Mouse (Mus musculus) testis, adult 2 months (tissue): ENCODE results near the gene Taar7b.

Experiments used
- CTCF ChIP-seq: fragments of 200-500 bp; IDR thresholded peaks from 2 replicates; pipeline ENCODE4 v1.5.1; 2012; ENCODE audit warnings: low read depth, mild to moderate bottlenecking, inconsistent platforms, low read length, moderate library complexity; ENCODE audit not compliant: control insufficient read depth, insufficient read depth, insufficient replicate concordance
- POLR2A ChIP-seq: fragments of 200-500 bp; IDR thresholded peaks from 2 replicates; pipeline ENCODE4 v1.6.1; 2012; ENCODE audit warnings: low read depth, mild to moderate bottlenecking, inconsistent platforms, low read length, moderate library complexity; ENCODE audit not compliant: control insufficient read depth

DNA sequence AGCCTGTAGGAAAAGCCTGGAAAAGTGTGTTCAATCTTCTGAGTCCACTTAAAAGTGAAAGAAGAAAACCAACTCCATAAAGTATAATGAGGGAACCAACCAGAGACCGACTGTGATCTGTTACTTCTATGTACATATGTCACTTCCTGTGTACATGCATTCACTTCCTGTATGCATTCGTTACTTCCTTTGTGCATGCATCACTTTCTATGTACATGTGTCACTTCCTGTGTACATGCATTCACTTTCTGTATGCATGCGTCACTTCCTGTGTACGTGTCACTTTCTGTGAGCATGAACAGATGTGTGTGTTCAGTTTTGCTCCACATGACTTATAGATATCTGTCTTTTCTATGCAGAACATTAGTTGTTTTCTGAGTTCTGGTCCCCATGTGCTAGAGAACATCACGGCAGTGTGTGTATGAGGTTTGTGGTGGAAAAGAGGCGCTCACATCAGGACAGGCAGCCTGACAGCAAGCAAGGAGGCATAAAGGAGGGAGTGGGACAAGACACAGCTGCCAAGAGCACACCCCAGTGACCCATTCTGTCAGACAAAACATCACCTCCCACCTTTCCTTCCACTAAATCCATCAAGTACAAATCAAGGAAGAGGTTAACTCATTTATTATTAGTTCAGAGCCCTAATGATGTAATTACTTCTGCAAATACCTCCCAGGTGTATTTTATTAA lies 34.7 kb upstream of the Taar7b start:
- TF ChIP-seq POLR2A (no peak), CTCF (no peak)
